Mouse (Mus musculus) midbrain, embryonic 11.5 days (tissue): ENCODE data around the gene Arl6ip1. TPM values are rescaled to one million over a fixed set of nuclear protein-coding genes. Genes with fewer than 3 reads are reported as not detected.
A peak's percentile ranks its signal among the peaks of the same experiment; 100 is the strongest.

Experiments used
- ATAC-seq: fragments of 200-750 bp; cut with Nextera tagmentation; 2 replicates; pipeline ENCODE4 v1.8.0; 2017; ENCODE audit warnings: moderate TSS enrichment, moderate library complexity; ENCODE audit not compliant: low FRiP score
- DNase-seq: peaks from one replicate; pipeline ENCODE4 v3.0.0; 2015; ENCODE audit warnings: low spot score; ENCODE audit errors: missing footprints
- H3K27ac ChIP-seq: fragments of 300-500 bp; sonication (generic); 2 replicates; pipeline ENCODE4 v1.5.1; 2014; ENCODE audit warnings: low read depth, low read length
- H3K27me3 ChIP-seq: fragments of 300-500 bp; sonication (generic); 2 replicates; pipeline ENCODE4 v1.6.1; 2014; ENCODE audit warnings: mild to moderate bottlenecking, low read length, moderate library complexity, mixed read lengths; ENCODE audit not compliant: control insufficient read depth, insufficient read depth
- H3K36me3 ChIP-seq: fragments of 300-500 bp; sonication (generic); 2 replicates; pipeline ENCODE4 v1.6.1; 2014; ENCODE audit warnings: mild to moderate bottlenecking, low read length, moderate library complexity, mixed read lengths; ENCODE audit not compliant: control insufficient read depth, insufficient read depth
- H3K4me1 ChIP-seq: fragments of 300-500 bp; sonication (generic); 2 replicates; pipeline ENCODE4 v1.6.1; 2014; ENCODE audit warnings: low read length; ENCODE audit not compliant: control insufficient read depth, insufficient read depth
- H3K4me2 ChIP-seq: fragments of 300-500 bp; sonication (generic); 2 replicates; pipeline ENCODE4 v1.6.1; 2014; ENCODE audit warnings: mild to moderate bottlenecking, moderate library complexity
- H3K4me3 ChIP-seq: fragments of 300-500 bp; sonication (generic); 2 replicates; pipeline ENCODE4 v1.5.1; 2014; ENCODE audit warnings: low read depth, low read length
- H3K9ac ChIP-seq: fragments of 300-500 bp; sonication (generic); 2 replicates; pipeline ENCODE4 v1.6.1; 2014; ENCODE audit warnings: low read length
- H3K9me3 ChIP-seq: fragments of 300-500 bp; sonication (generic); 2 replicates; pipeline ENCODE4 v1.6.1; 2016; ENCODE audit warnings: low read length; ENCODE audit not compliant: control insufficient read depth
- WGBS: fragments of 180-500 bp; shearing (Covaris S2); extraction: QIAGEN DNeasy Blood & Tissue Kit; methylation state at CpG from one replicate; pipeline ENCODE4 v1.1.7; 2014; 5-methylcytosine and 5-hydroxymethylcytosine counted together
- polyA plus RNA-seq: library from polyadenylated mRNA; unstranded; fragments of >200 nt; fragmentation: Nextera tagmentation; extraction: Ambion mirVana; gene quantifications from 2 replicates; pipeline ENCODE4 v1.2.1, GENCODE M21; 2014

The Arl6ip1 gene
- polyA plus RNA-seq, 1 experiment from 2014 or later, result 501 TPM

- Histone ChIP-seq H3K4me2 (no peak overlapping the region), H3K36me3 (peaks cover 13% of the 10 kb centered on the region; the same call in 1 of the 2 replicates), H3K4me3 (no peak overlapping the region), H3K27ac (no peak overlapping the region), H3K9me3 (no peaks in the 10 kb centered on the region), H3K4me1 (no peaks in the 10 kb centered on the region), H3K9ac (no peak overlapping the region), H3K27me3 (no peaks in the 10 kb centered on the region)
- DNase-seq, result peak; percentile 82
- WGBS, result 92% methylated on average over 7 of the region's 7 CpGs
- ATAC-seq, result no peak
Measured at GRCm38 (mm10) chr7:118141271-118141670, 11.8 kb upstream of the Arl6ip1 start.

- no peak overlapping the region for H3K27ac ChIP-seq
- H3K4me1 ChIP-seq, result peaks cover 3% of the 10 kb centered on the region; the same call in 1 of the 2 replicates
- H3K9me3 ChIP-seq, result no peaks in the 10 kb centered on the region
- H3K36me3 ChIP-seq, result peaks cover 14% of the 10 kb centered on the region; the same call in 1 of the 2 replicates
- no peak for DNase-seq
- H3K27me3 ChIP-seq, result no peaks in the 10 kb centered on the region
- H3K9ac ChIP-seq, result no peak overlapping the region
- ATAC-seq, result no peak
- 84% methylated on average over 11 of the region's 11 CpGs for WGBS
- H3K4me2 ChIP-seq, result no peak overlapping the region
- no peak overlapping the region for H3K4me3 ChIP-seq
Measured at GRCm38 (mm10) chr7:118135128-118135527, 5.7 kb upstream of the Arl6ip1 start.

- 0% methylated on average over 21 of the region's 21 CpGs for WGBS
- Histone ChIP-seq H3K9ac (peak overlapping the region; percentile 93), H3K36me3 (peaks cover 2% of the 10 kb centered on the region; the same call in 1 of the 2 replicates), H3K4me1 (peaks cover 26% of the 10 kb centered on the region), H3K27me3 (no peaks in the 10 kb centered on the region), H3K4me2 (peak overlapping the region; percentile 75), H3K9me3 (no peaks in the 10 kb centered on the region), H3K4me3 (peak overlapping the region; percentile 87), H3K27ac (peak overlapping the region; percentile 80)
- ATAC-seq (peak; percentile 70), DNase-seq (no peak)
Measured at GRCm38 (mm10) chr7:118128925-118129429, 485 bp downstream of the Arl6ip1 start.

GRCm38 (mm10) chr7:118126219-118126875 is 3.1 kb downstream of the Arl6ip1 start:
- H3K4me1 ChIP-seq, result peaks cover 26% of the 10 kb centered on the region
- H3K27ac ChIP-seq, result no peak overlapping the region
- no peak overlapping the region; the same call in 1 of the 2 replicates for H3K4me3 ChIP-seq
- peaks cover 11% of the 10 kb centered on the region for H3K36me3 ChIP-seq
- ATAC-seq (no peak), DNase-seq (no peak)
- 78% methylated on average over 11 of the region's 11 CpGs for WGBS
- H3K9ac ChIP-seq, result no peak overlapping the region
- H3K9me3 ChIP-seq, result no peaks in the 10 kb centered on the region
- no peaks in the 10 kb centered on the region for H3K27me3 ChIP-seq
- H3K4me2 ChIP-seq, result no peak overlapping the region

- Histone ChIP-seq H3K9ac (no peak overlapping the region), H3K27ac (no peak overlapping the region), H3K4me3 (no peak overlapping the region), H3K9me3 (no peaks in the 10 kb centered on the region), H3K4me2 (no peak overlapping the region), H3K36me3 (peaks cover 15% of the 10 kb centered on the region), H3K27me3 (no peaks in the 10 kb centered on the region), H3K4me1 (peaks cover 26% of the 10 kb centered on the region)
- DNase-seq, result no peak
- no peak for ATAC-seq
Measured at GRCm38 (mm10) chr7:118125736-118126135, 3.7 kb downstream of the Arl6ip1 start.

GRCm38 (mm10) chr7:118123512-118124411 is 5.7 kb downstream of the Arl6ip1 start:
- WGBS, result 95% methylated on average over 4 of the region's 4 CpGs
- H3K9me3 ChIP-seq, result no peaks in the 10 kb centered on the region

GRCm38 (mm10) chr7:118122235-118122634 is 7.2 kb downstream of the Arl6ip1 start:
- Histone ChIP-seq H3K4me2 (no peak overlapping the region), H3K9me3 (no peaks in the 10 kb centered on the region), H3K36me3 (peaks cover 27% of the 10 kb centered on the region), H3K27me3 (no peaks in the 10 kb centered on the region), H3K4me1 (peaks cover 12% of the 10 kb centered on the region), H3K9ac (no peak overlapping the region), H3K27ac (no peak overlapping the region), H3K4me3 (no peak overlapping the region)
- ATAC-seq (no peak), DNase-seq (peak; percentile 77)
- WGBS, result 96% methylated on average over 7 of the region's 7 CpGs

More at GRCm38 (mm10) chr7:118123512-118124411, 5.7 kb downstream of the Arl6ip1 start:
- Histone ChIP-seq H3K4me2 (no peak overlapping the region), H3K4me3 (no peak overlapping the region), H3K27me3 (no peaks in the 10 kb centered on the region), H3K36me3 (peaks cover 27% of the 10 kb centered on the region), H3K4me1 (peaks cover 23% of the 10 kb centered on the region), H3K27ac (no peak overlapping the region), H3K9ac (no peak overlapping the region)
- DNase-seq, result no peak
- ATAC-seq, result no peak

- Histone ChIP-seq H3K4me1 (no peaks in the 10 kb centered on the region), H3K4me2 (no peak overlapping the region), H3K9me3 (no peaks in the 10 kb centered on the region), H3K27me3 (no peaks in the 10 kb centered on the region), H3K4me3 (no peak overlapping the region), H3K36me3 (peaks cover 24% of the 10 kb centered on the region), H3K9ac (no peak overlapping the region), H3K27ac (no peak overlapping the region)
- 84% methylated on average over 1 of the region's 1 CpGs for WGBS
- DNase-seq (no peak), ATAC-seq (no peak)
Measured at GRCm38 (mm10) chr7:118120654-118121053, 8.8 kb downstream of the Arl6ip1 start.

GRCm38 (mm10) chr7:118119946-118120345 is 9.5 kb downstream of the Arl6ip1 start:
- Histone ChIP-seq H3K27me3 (no peaks in the 10 kb centered on the region), H3K4me2 (no peak overlapping the region), H3K9me3 (no peaks in the 10 kb centered on the region), H3K36me3 (peaks cover 24% of the 10 kb centered on the region), H3K9ac (no peak overlapping the region), H3K27ac (no peak overlapping the region), H3K4me3 (no peak overlapping the region), H3K4me1 (no peaks in the 10 kb centered on the region; the same call in 1 of the 2 replicates)
- no peak for DNase-seq
- 86% methylated on average over 5 of the region's 5 CpGs for WGBS
- no peak for ATAC-seq
